Mouse (Mus musculus) lung, adult 2 months (tissue): Measurements from ENCODE around the gene Iqcb1.

Source experiments
- CTCF ChIP-seq: fragments of 200-500 bp; IDR thresholded peaks from 2 replicates; pipeline ENCODE4 v1.5.1; 2011; ENCODE audit warnings: mild to moderate bottlenecking, low read length, control low read depth; ENCODE audit not compliant: insufficient read depth
- POLR2A ChIP-seq: fragments of 200-500 bp; IDR thresholded peaks from 2 replicates; pipeline ENCODE4 v1.6.1; 2011; ENCODE audit warnings: low read depth, mild to moderate bottlenecking, control low read depth, low read length, borderline replicate concordance; ENCODE audit errors: extremely low read depth

GRCm38 (mm10) chr16:36891415-36891814 lies 63.2 kb downstream of the Iqcb1 start:
- TF ChIP-seq CTCF (no peak), POLR2A (no peak)
